Mouse (Mus musculus) retina, postnatal 1 day (tissue): ENCODE data around the gene Katna1.
"Not testable (repeated sequence)": the region's sequence is repeated elsewhere in the genome, so short reads cannot be mapped to it uniquely, and the experiment has no call there.

ENCODE experiments used
- DNase-seq: peaks from one replicate; pipeline ENCODE4 v3.0.0-alpha.2; 2012

Gene Katna1

DNA sequence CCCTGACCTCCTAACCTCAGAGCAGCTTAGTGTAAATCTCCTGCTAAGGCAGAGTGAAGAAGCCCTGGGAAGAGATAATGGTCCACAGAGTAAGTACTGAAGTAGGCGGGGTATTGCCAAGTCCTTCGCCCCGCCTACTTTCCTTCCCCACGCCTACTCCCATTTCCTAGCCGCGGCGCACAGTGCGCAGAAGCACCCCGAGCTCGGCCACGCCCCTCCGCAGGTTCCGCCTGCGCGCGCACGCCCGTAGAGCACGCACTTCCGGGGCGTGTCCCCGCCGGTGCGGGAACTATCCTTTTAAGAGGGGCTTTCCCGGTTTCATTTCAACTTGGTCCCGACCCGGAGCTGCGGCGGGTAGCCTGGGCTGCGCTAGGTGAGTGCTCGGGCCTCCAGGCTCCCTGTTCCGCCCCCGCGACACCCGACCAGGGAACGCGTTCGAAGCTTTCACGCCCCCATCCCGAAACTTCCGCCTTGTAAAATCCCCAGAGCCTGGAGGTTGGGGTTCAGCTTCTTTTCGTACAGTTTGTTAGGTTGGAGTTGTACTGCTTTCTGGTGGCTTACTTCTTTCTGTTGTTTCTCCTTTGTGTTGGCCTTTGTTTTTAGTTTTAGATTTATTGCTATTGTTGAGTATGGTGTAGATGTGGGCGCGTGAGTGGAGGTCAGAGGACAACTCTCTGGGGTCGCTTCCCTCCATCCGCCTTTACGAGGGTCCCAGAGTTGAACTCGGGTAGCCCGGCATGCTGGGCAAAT lies at the start of gene Katna1:
Gene Katna1, plus strand, starts transcription at position 250 of the 750 bp plus-strand sequence.
- peak; percentile 96 for DNase-seq

DNA sequence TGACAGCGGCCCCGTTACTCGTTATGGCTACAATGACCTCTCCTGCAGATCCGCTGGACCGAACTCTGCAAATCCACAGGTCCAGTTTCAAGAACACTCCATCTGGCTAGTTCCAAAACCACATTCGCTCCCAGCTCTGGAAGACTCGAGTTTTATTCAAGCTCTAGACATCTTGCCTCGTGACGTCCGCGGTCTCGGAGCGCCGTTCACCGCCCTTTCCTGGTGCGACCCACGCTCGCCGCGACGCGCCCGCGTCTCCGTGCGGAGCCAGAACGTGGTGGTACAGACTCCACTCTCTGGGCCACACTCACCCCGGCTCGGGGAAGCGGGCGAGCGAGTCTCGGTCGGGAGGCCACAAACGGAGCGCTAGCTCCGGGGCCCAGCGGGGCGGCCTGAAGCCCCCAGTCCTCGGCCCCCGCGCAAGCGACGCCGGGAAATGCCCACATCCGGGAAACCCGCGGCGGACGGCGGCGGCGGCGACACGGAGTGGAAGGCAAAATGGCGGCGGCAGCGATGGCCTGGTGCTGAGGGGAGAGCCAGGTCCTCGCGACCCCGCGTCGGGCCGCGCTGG lies 45.0 kb upstream of the Katna1 start, which contains the start of the genes Pcmt1 and Lats1:
Gene Pcmt1, minus strand, starts transcription at position 406 of the 571 bp plus-strand sequence.
Gene Lats1, plus strand, starts transcription at position 484 of the 571 bp plus-strand sequence.
- peak; percentile 92 for DNase-seq

DNA sequence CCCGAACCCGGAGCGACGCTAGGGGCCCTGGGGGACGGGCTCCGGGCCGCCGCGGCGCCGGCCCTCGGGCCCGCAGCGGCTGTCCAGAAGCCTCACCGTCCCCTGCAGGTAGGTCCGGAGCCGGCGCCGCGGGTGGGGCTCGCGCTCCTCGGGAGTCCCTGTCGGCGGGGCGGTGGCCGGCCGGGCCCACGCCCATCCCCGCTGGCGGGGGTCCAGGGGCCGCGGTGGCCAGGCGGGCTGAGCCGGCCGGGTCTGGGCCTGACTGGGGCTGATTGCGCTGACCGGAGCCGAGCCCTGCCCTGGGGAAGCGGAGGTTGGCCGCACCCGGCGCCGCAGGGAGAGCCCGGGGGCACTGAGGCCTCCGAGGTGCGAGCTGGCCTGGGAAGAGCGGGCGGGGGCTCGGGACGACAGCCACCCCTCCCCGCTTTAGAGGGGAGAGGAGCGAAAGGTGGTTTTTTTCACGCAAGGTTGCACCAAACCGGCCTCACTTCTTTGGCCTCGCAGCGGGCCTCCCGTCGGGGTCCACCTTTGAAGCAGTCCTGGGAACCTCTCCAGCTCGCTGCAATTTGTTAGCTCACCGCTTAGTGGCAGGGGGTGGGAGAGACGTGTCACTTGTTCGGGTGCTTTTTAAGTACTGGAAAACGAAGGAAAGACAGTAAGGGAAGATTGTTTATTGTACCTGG lies 44.3 kb upstream of the Katna1 start:
- DNase-seq = peak; percentile 76

DNA sequence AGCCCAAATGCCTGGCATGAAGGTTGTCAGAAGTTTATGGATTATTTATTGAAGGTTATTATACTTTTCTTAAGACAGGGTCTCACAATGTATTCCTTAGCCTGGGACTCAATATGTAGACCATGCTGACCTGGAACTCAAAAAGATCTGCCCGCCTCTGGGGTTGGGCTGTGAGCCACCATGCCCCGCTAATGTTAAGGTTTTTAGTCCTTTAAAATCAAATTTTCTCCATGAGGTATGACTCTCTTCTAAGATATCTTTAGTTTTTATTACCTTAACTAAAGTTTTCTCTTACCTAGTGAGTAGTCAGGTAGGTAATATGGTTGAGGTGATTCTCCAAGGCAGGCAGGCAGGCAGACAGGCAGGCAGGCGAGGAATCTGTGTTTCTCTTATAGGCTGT lies 43.6 kb upstream of the Katna1 start:
- DNase-seq = no peak

DNA sequence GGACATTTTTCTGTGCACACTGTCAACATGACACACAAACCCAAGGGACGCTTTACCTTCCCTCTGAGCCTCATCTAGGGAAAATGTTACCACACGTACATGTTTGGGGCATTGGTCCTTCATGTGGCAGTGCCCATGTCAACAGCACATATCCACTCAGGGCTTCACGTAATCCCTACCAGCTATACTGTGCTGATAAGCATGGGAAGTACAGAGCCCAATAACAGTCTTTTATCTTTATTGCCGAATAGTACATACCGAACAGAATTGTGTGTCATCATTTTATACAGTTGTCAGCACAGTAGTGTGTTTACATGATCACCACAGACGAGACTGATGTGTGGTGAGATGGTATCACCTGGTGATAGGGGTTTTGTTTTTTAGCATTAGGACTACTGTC lies 38.9 kb upstream of the Katna1 start:
- no peak for DNase-seq

DNA sequence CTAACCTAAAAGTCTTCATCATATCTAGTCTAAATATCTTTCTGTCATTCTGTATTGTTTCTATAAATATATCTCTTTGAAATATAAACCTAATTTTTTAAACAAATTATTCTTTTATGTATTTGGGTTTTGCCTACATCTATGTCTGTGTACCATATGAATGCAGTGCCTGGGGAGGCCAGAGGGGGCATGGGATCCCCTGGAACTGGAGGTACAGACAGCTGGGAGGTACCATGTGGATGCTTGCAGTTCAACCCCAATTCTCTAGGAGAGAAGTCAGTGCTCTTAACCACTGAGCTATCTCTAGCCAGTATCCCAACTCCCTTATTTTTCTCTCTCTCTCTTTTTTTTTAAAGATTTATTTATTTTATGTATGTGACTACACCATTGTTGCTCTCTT lies 30.5 kb upstream of the Katna1 start:
- DNase-seq = peak; percentile 14

DNA sequence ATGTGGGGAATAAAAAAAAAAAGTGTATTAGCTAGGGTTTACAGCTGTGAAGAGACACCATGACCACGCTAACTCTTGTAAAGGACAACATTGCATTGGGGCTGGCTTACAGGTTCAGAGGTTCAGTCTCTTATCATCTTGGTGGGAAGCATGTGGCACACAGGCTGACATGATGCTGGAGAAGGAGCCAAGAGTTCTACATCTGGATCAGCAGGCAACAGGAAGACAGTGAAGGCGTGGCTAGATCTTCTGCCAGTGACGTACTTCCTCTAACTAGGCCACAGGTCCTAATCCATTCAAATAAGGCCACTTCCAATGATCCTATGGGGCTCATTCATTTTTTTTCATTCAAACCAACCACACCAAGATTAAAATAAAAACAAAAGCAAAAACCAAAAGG lies 25.7 kb upstream of the Katna1 start:
- no peak for DNase-seq

DNA sequence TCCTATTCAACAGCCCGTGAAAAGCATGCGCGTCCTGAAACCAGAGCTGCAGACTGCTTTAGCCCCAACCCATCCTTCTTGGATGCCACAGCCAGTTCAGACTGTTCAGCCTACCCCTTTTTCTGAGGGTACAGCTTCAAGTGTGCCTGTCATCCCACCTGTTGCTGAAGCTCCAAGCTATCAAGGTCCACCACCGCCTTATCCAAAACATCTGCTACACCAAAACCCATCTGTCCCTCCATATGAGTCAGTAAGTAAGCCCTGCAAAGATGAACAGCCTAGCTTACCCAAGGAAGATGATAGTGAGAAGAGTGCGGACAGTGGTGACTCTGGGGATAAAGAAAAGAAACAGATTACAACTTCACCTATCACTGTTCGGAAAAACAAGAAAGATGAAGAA lies 23.2 kb upstream of the Katna1 start:
- DNase-seq = no peak

DNA sequence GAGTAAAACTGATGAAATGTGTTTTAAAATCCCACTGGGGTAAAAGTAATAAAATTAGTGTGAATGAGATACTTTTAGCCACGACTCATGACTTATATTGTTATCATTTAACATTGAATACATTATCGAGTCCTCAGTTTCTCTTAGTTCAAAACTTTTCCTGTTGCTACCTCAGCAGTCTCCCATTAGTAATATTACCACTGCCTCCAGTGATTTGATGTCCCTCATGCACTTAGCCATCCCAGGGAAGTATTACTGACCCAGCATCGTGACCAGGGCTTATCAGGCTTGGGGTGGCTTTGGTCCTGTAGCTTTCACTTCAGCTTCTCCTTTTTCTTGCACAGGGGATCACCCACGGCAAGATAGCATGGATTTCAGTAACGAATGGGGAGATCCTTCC lies 15.7 kb upstream of the Katna1 start:
- no peak for DNase-seq

DNA sequence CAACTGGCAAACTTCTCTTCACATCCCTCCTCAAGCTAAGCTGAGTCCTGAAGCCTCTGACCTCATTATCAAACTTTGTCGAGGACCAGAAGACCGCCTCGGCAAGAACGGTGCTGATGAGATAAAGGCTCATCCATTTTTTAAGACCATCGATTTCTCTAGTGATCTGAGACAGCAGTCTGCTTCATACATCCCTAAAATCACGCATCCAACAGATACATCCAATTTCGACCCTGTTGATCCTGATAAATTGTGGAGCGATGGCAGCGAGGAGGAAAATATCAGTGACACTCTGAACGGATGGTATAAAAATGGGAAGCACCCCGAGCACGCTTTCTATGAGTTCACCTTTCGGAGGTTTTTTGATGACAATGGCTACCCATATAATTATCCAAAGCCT lies 13.3 kb upstream of the Katna1 start:
- DNase-seq = no peak

DNA sequence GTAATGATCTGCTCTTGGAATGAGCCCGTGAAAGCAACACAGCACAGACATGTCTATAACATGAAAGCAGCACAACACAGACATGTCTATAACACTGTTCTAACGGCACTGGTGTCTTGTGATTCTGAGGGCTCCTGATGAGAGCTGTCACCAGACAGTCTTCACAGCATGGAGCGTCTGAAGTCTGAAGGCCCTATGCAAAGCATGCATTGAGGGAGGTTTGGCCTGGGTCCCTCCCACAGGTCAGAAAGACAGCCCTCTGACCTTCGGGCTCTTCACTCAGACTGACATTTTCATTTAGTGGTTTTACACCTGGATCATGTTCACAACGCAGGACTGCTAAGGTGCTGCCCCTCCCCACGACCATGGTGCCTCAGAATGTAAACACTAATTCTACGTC lies 10.7 kb upstream of the Katna1 start:
- no peak for DNase-seq

DNA sequence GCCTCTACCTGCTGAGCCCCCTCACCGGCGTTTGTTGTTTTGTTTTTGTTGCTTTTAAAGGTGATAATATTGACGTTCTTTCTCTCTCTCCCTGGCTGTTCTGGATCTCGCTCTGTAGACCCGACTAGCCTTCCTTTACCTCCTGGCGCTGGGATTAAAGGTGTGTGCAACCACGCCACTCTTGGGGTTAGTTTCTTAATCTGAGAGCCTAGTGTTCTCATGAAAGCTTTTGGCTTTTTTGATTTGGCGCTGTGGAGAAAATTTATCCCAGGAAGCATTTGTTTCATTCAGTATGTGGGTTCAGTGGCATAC lies 657 bp downstream of the Katna1 start:
- DNase-seq = no peak

DNA sequence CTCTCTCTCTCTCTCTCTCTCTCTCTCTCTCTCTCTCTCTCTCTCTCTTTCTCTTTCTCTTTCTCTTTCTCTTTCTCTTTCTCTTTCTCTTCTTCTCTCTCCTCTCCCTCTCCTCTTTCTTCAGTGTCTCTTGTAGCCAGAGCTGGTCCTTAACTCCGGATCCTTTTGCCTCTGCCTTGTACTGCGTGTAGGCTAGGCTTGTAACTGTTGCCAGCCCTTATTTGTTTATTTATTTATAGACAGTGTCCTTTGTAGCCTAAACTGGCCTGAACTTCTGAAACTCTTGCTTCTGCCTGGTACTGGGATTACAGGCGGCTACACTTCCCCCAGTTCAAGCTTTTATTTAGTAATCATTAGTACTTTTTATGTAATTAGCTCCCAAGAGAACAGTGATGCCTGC lies 1.2 kb downstream of the Katna1 start:
- DNase-seq = no peak

DNA sequence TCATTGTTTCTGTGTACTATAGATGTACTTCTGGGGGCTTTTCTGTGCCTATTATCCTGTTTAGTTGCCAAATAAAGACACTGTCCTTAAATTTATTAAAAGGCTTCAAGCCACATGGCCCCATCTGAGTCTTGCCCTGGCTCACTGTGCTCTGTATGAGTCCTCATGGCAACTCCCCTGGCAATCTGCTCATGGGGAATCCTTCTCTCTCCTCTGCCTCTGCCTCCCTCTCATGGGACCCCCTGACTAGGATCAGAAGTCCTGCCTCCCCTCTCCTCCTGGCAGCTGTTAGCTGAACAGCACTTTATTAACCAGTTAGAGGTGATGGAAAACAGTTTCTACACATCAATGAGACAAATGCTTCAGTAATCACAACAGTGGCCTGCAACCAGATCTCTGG lies 5.8 kb downstream of the Katna1 start:
- DNase-seq = no peak

DNA sequence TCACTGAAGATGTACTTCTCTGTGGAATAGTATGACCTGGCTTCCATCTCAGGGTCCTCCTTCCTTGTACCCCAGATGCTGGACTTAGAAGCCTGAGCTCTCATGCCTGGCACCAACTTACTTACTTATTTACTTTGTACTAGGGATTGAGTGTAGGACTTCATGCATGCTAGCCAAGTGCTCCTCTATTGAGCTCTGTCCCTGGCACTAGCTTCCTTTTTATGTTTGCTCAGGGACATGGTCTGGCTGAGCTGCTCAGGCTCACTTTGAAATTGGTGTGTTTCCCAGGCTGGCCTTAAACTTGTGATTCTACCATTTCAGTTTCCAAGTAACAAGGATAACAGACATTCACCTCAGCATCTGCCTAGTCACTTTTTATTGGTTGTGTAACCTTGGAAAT lies 11.3 kb downstream of the Katna1 start:
- DNase-seq = no peak

DNA sequence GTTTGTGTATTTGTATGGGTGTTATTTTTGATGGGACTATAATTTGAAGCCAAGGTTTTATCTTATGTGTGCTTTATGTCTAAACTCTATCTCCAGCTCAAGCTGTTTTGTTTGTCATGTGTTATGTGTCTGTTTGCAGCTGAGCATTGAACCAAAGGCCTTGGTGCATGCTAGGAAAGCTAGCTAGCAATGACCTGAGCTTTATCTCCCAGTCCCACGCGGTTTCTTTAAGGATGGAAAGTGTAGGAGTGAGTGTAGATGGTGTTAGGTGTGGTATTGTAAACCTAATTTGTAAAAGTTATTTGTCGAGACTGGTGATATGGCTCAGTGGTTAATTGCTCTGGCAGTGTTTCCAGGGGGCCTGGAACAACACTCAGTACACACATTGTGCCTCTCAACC lies 12.1 kb downstream of the Katna1 start:
- no peak for DNase-seq

DNA sequence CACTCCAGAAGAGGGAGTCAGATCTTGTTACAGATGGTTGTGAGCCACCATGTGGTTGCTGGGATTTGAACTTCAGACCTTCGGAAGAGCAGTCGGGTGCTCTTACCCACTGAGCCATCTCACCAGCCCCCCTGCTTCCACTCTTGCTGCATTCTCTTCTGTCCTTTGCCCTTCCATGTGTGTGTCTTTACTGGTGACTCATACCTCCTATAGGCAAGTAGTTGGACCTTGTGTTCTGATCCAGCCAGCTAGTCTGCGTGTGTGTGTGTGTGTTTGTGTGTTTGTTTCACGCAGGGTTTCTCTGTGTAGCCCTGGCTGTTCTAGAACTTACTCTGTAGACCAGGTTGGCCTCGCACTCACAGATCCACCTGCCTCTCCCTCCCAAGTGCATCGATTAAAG lies 19.7 kb downstream of the Katna1 start:
- not testable (repeated sequence) for DNase-seq

DNA sequence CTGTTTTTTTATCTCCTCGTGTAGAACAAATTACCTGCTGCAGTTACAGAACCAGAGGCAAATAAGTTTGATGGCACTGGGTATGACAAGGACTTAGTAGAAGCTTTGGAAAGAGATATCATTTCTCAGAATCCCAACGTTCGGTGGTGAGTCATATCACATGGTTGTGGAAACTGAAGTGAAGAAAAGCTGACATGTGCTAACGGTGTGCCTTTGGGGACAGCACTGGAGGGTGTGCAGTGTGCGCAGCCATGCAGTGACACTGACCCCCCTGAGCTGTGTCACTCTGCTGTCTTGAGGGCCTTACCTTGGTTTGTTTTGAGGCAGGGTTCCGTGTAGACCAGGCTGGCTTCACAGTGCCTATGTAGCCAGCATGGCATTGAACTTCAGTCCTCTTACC lies 23.0 kb downstream of the Katna1 start:
- no peak for DNase-seq

DNA sequence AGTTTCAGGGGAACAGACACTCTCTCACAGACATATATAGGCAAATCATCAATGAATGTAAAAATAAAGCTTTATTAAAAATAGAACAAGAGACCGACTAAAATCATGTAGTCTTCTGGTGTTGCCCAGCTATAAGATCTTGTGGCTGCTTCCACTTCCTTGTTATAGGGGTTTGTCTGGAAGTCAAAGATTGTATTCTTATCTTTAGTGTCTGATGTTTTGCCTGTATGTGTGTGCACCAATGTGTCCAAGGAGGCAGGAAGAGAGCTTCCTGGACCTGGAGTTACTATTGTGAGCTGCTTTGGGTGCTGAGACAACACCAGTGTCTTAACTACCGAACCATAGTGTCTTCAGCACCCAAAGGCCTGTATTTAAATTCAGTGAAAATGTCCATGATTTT lies 31.7 kb downstream of the Katna1 start:
- DNase-seq = no peak

DNA sequence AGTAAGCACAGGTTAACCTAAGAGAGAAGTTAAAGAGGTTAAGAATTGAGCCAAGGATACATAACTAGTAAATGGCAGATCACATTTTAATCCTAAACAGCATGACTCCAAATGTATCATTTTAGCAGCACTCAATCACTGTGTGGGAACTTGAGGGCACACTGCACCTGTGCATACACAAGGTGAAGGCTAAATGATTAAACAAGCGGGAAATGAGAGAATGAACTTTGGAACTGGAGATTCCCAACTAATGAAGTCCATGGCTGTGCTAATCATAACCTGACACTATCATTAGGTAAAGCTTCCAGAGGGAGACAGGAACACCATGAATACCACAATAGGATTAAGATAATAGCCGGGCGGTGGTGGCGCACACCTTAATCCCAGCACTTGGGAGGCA lies 46.5 kb downstream of the Katna1 start:
- DNase-seq = no peak

DNA sequence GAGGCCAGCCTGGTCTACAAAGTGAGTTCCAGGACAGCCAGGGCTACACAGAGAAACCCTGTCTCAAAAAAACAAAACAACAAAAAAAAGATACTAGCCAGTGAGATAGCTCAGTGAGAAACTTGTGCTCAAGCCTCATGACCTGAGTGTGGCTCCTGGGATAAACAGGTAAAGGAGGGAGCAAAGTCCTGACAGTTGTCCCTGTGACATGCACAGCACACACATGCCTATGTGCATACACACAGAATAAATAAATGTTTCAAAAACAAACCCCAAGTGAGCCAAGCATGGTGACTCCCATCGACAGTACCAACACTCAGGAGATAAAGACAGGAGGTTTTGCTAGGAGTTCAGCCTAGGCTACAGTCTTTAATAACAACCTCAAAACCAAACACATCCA lies 47.0 kb downstream of the Katna1 start:
- DNase-seq = no peak

DNA sequence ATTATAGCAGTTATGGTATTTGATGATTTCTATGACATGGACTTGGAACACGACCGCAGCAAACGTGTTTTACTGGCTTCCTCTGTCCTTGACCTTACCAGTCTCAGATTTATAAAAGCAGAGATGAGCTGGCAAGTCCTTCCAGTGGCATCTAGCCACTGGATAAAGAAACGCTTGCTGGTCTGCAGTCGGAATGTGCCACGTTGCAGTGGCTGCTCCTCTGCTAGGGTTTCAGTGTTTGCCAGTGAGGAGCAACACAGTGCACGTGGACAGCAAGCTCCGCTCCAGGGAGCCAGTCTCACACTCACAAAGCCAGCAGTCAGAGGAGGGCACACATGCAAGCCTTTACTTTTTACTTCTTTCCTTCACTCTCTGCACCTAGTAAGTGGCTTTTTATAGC lies 49.6 kb downstream of the Katna1 start:
- no peak for DNase-seq

DNA sequence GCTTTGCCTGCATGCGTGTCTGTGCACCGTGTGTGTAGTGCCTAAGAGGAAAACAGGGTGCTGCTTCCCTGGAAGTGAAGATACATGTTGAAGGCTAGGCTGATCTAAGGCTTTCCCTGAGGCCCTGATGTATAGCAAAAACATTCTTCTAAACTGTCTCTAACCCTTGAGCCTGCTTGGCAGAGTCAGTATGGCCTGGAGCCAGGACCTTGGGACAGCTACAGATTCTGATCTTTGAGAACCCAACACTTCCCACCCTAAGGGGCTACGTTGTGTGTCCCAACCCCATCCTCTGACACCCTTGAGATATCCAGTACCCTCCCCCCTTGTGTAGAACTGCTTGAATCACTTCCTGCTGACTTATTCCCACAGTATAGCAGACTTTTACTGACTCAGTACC lies 52.6 kb downstream of the Katna1 start:
- DNase-seq = no peak

DNA sequence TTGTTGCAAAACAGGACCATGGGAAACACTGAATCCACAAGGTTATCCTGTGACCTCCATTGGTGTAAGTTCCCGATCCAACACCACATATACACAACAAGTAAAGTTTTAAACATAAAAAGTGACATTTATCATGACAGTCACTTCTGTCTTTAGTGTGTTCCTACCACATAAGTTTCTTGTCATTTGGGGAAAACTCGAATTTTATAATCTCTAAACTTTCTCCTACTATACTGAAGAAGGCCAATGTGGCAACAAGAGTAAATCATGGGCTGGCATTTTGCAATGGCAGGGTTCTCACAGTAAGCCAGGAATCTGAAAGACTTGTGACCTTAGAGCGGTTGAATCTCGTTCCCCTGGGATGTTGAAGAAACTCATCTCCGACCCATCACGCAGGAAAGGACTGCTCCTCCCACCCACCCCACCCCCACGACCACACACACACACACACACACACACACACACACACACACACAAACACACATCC lies 54.0 kb downstream of the Katna1 start:
- no peak for DNase-seq
